Mouse (Mus musculus): ENCODE measurements around the gene Dnal1.

- TF ChIP-seq GATA1 (IDR thresholded peaks at IDR 0.05; ENCODE audit: borderline replicate concordance, low read length) (no peak), FLI1 (IDR thresholded peaks at IDR 0.05; ENCODE audit: low read length) (no peak)
Observed at GRCm38 (mm10) chr12:84149971-84150370, 35.8 kb downstream of the Dnal1 start.

Measured in megakaryocyte, embryonic 14.5 days (primary cell).